Mouse (Mus musculus) limb, embryonic 14.5 days (tissue): ENCODE results near the gene Me3. TPM values are rescaled to one million over a fixed set of nuclear protein-coding genes. Genes with fewer than 3 reads are reported as not detected.

Experiments used
- ATAC-seq: fragments of 200-750 bp; cut with Nextera tagmentation; 2 replicates; pipeline ENCODE4 v1.8.0; 2017; ENCODE audit warnings: low read depth, moderate number of reproducible peaks, moderate TSS enrichment; ENCODE audit not compliant: low FRiP score
- DNase-seq: peaks from one replicate; pipeline ENCODE4 v3.0.0-alpha.2; 2015; ENCODE audit warnings: low spot score
- H3K27ac ChIP-seq: fragments of 300-500 bp; sonication (generic); replicated peaks from 2 replicates; pipeline ENCODE4 v1.5.1; 2014; ENCODE audit warnings: low read depth, mild to moderate bottlenecking, low read length, moderate library complexity, mixed read lengths
- H3K27me3 ChIP-seq: fragments of 300-500 bp; sonication (generic); 2 replicates; pipeline ENCODE4 v1.6.1; 2014; ENCODE audit warnings: low read length, mixed read lengths; ENCODE audit not compliant: control insufficient read depth, insufficient read depth
- H3K36me3 ChIP-seq: fragments of 300-500 bp; sonication (generic); 2 replicates; pipeline ENCODE4 v1.6.1; 2014; ENCODE audit warnings: mild to moderate bottlenecking, low read length, moderate library complexity, mixed read lengths; ENCODE audit not compliant: control insufficient read depth, insufficient read depth
- H3K4me1 ChIP-seq: fragments of 300-500 bp; sonication (generic); 2 replicates; pipeline ENCODE4 v1.6.1; 2014; ENCODE audit warnings: antibody characterized with exemption, low read length, mixed read lengths; ENCODE audit not compliant: control insufficient read depth, insufficient read depth
- H3K4me2 ChIP-seq: fragments of 300-500 bp; sonication (generic); replicated peaks from 2 replicates; pipeline ENCODE4 v1.6.1; 2014; ENCODE audit warnings: low read depth, mild to moderate bottlenecking, low read length, moderate library complexity; ENCODE audit not compliant: severe bottlenecking
- H3K4me3 ChIP-seq: fragments of 300-500 bp; sonication (generic); replicated peaks from 2 replicates; pipeline ENCODE4 v1.5.1; 2014; ENCODE audit warnings: low read length
- H3K9ac ChIP-seq: fragments of 300-500 bp; sonication (generic); 2 replicates; pipeline ENCODE4 v1.6.1; 2014; ENCODE audit warnings: mild to moderate bottlenecking, low read depth, low read length, moderate library complexity; ENCODE audit not compliant: severe bottlenecking
- H3K9me3 ChIP-seq: fragments of 300-500 bp; sonication (generic); 2 replicates; pipeline ENCODE4 v1.6.1; 2016; ENCODE audit warnings: low read length; ENCODE audit not compliant: control insufficient read depth
- POLR2A ChIP-seq: fragments of 200-500 bp; IDR thresholded peaks from 2 replicates; pipeline ENCODE4 v1.8.0; 2012; ENCODE audit warnings: inconsistent platforms, mild to moderate bottlenecking, moderate library complexity, borderline replicate concordance; ENCODE audit not compliant: insufficient read depth, insufficient read length; ENCODE audit errors: extremely low read depth
- WGBS: fragments of 180-500 bp; shearing (Covaris S2); extraction: QIAGEN DNeasy Blood & Tissue Kit; methylation state at CpG from one replicate; pipeline ENCODE4 v1.1.7; 2014; 5-methylcytosine and 5-hydroxymethylcytosine counted together
- polyA plus RNA-seq, 2 experiments: library from polyadenylated mRNA; depleted of rRNA in 1 of 2; stranded (reverse) in 1 of 2; unstranded in 1 of 2; fragments of >200 nt; fragmentation: Nextera tagmentation in 1 of 2; extraction: Ambion mirVana in 1 of 2; gene quantifications; 2 replicates each; pipeline versions ENCODE4 v1.2.1 to v1.2.3; 2012 to 2014

The Me3 gene
- polyA plus RNA-seq, 2 experiments, result 1.3 to 2.1 TPM

DNA sequence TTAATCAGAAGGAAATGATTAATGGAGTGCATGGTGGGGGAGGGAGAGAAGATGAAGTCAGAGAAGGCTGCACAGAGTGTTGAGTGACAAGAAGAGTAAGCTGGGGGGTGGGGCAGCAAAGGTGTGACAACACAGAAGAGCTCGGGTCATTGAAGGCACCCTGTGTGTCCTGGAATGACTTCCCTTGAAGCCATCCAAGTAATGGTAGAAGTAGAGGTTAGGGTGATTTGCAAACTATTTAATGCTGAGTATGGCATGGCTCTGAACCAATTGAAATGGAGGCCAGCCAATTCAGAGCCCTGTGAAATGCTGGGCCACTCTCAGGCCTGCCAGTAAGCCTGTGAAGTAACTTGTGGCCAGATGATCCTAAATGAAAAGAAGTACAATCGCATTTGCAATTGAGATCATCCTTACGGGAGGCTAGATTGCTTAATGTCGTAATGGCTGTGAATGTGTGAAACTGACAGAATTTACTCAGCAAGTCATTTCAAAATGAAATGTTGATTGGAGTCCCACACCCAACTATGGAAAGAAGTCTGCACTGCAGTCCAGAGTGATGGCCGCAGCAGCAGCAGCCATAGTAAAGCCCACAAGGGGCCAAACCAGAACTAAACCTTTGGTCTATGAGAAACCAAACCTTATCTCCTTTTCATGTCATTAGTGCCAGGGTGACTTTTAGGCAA lies 67.6 kb downstream of the Me3 start:
- 72% methylated on average over 5 of the region's 5 CpGs for WGBS
- ATAC-seq (no peak), DNase-seq (no peak)
- Histone ChIP-seq H3K4me2 (no peak overlapping the region), H3K9me3 (no peaks in the 10 kb centered on the region), H3K9ac (no peak overlapping the region), H3K36me3 (no peaks in the 10 kb centered on the region), H3K27me3 (no peaks in the 10 kb centered on the region), H3K4me1 (no peaks in the 10 kb centered on the region), H3K4me3 (no peak overlapping the region), H3K27ac (no peak overlapping the region)
- no peak for TF ChIP-seq POLR2A

DNA sequence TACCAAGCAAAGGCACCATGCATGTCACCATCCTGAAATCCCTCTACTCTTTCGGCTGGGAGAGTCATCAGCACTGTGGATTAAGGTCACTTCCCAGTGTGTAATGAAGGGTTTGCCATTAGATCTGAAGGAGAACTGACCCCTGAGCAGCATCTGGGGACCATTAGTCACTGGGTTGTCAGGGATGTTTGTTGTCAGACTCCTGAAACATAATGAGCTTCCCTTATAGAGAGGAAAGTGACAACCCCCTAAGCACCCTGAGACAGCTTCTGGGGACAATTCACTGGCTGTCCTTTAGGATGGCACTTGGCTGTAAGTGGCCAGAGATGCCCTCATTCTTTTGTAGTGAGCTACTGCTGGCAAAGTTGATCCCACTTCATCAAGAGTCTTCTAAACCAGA lies 68.3 kb downstream of the Me3 start:
- no peaks in the 10 kb centered on the region for H3K4me1 ChIP-seq
- no peak for DNase-seq

DNA sequence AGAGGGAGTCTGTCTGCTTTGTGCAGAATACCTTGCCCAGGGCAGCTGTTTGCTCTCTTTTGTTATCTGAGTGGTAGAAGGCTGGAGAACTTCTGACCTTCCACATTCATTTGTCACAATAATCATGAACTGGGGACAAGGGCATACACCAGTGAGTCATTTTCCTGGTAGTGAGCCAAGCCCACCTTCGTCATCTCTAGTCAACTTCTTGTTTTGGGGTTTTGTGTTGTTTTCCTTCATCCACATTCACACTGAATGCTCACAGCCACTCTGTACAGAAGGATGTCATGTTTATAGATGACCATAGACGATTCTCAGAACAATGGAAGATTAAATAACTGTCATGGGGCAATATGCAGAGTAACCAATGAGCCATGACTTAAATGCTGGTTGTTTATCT lies 78.6 kb downstream of the Me3 start:
- Histone ChIP-seq H3K4me3 (no peak overlapping the region), H3K4me1 (no peaks in the 10 kb centered on the region; the same call in 1 of the 2 replicates), H3K36me3 (no peaks in the 10 kb centered on the region), H3K27me3 (no peaks in the 10 kb centered on the region), H3K27ac (no peak overlapping the region), H3K9ac (no peak overlapping the region), H3K9me3 (no peaks in the 10 kb centered on the region), H3K4me2 (no peak overlapping the region)
- DNase-seq (no peak), ATAC-seq (no peak)
- no peak for TF ChIP-seq POLR2A
- 73% methylated on average over 2 of the region's 2 CpGs for WGBS

More for the DNA sequence above, 68.3 kb downstream of the Me3 start:
- H3K9me3 ChIP-seq, result no peaks in the 10 kb centered on the region
- no peak overlapping the region for H3K4me2 ChIP-seq
- no peak overlapping the region for H3K4me3 ChIP-seq
- no peaks in the 10 kb centered on the region for H3K36me3 ChIP-seq
- ATAC-seq, result no peak
- H3K27ac ChIP-seq, result no peak overlapping the region
- H3K9ac ChIP-seq, result no peak overlapping the region
- no peaks in the 10 kb centered on the region for H3K27me3 ChIP-seq
- no peak for TF ChIP-seq POLR2A
- WGBS, result 6% methylated on average over 1 of the region's 1 CpGs

DNA sequence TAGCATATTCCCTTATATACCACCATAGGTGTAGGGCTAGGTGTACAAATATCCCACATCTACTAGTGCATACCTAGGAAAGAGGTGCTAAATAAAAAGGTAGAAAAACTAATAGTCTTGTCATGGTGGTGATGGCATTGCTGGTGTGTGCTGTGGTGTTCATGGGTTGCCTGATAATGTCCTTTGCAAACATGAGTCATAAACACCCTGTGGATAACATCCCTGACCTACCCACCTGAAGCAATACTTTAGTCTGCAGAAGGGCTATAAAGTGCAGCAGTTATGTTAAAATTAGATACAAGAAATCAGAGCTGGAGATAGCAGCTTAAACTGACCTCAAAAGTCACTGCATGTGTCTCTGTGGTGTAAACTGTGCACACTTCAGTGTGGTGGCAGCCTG lies 80.9 kb downstream of the Me3 start:
- H3K27ac ChIP-seq, result no peak overlapping the region
- no peaks in the 10 kb centered on the region for H3K9me3 ChIP-seq
- H3K27me3 ChIP-seq, result no peaks in the 10 kb centered on the region
- DNase-seq (no peak), ATAC-seq (no peak)
- H3K9ac ChIP-seq, result no peak overlapping the region
- H3K4me1 ChIP-seq, result no peaks in the 10 kb centered on the region; the same call in none of the 2 replicates
- no peaks in the 10 kb centered on the region for H3K36me3 ChIP-seq
- no peak overlapping the region for H3K4me3 ChIP-seq
- no peak overlapping the region for H3K4me2 ChIP-seq
- no peak for TF ChIP-seq POLR2A

DNA sequence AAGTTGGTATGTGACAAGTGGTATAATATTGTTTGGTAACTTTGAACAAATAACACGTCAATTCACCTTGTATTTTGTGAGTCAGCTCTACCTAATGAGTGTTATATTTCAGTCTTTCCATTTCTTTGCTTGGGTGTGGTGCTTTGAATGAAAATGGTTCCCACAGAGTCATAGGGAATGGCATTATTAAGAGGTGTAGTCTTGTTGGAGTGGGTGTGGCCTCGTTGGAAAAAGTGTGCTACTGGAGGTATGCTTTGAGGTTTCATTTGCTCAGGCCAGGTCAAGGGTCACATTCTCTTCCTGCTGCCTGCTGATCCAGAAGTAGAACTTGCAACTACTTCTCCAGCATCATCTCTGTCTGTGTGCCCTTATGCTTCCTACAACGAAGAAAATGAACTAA lies 84.0 kb downstream of the Me3 start:
- Histone ChIP-seq H3K4me3 (no peak overlapping the region), H3K4me2 (no peak overlapping the region), H3K27me3 (no peaks in the 10 kb centered on the region), H3K4me1 (no peaks in the 10 kb centered on the region; the same call in 1 of the 2 replicates), H3K9me3 (no peaks in the 10 kb centered on the region), H3K36me3 (no peaks in the 10 kb centered on the region), H3K27ac (no peak overlapping the region), H3K9ac (no peak overlapping the region)
- ATAC-seq (no peak), DNase-seq (no peak)
- no peak for TF ChIP-seq POLR2A
- WGBS, result 81% methylated on average over 3 of the region's 3 CpGs
